Mouse (Mus musculus) hindbrain, postnatal 0 days (tissue): ENCODE results near the gene Hsd17b12. TPM values are rescaled to one million over a fixed set of nuclear protein-coding genes. Genes with fewer than 3 reads are reported as not detected.

Source experiments
- ATAC-seq: fragments of 200-750 bp; cut with Nextera tagmentation; 2 replicates; pipeline ENCODE4 v1.8.0; 2017; ENCODE audit warnings: mild to moderate bottlenecking, moderate TSS enrichment, moderate library complexity
- DNase-seq: peaks from one replicate; pipeline ENCODE4 v3.0.0-alpha.2; 2015; ENCODE audit warnings: low spot score
- H3K27ac ChIP-seq: fragments of 300-500 bp; sonication (generic); 2 replicates; pipeline ENCODE4 v1.5.1; 2014; ENCODE audit warnings: mild to moderate bottlenecking
- H3K27me3 ChIP-seq: fragments of 300-500 bp; sonication (generic); 2 replicates; pipeline ENCODE4 v1.6.1; 2014; ENCODE audit warnings: low read length, mixed read lengths; ENCODE audit not compliant: insufficient read depth
- H3K36me3 ChIP-seq: fragments of 300-500 bp; sonication (generic); 2 replicates; pipeline ENCODE4 v1.6.1; 2014; ENCODE audit warnings: low read length, mixed read lengths; ENCODE audit not compliant: insufficient read depth
- H3K4me1 ChIP-seq: fragments of 300-500 bp; sonication (generic); 2 replicates; pipeline ENCODE4 v1.6.1; 2014; ENCODE audit warnings: antibody characterized with exemption, low read length, mixed read lengths; ENCODE audit not compliant: insufficient read depth
- H3K4me2 ChIP-seq: fragments of 300-500 bp; sonication (generic); 2 replicates; pipeline ENCODE4 v1.6.1; 2014; ENCODE audit warnings: low read depth, mild to moderate bottlenecking, low read length, moderate library complexity, mixed read lengths
- H3K4me3 ChIP-seq: fragments of 300-500 bp; sonication (generic); 2 replicates; pipeline ENCODE4 v1.5.1; 2014; ENCODE audit warnings: low read length
- H3K9ac ChIP-seq: fragments of 300-500 bp; sonication (generic); replicated peaks from 2 replicates; pipeline ENCODE4 v1.6.1; 2014; ENCODE audit warnings: mild to moderate bottlenecking, low read length, moderate library complexity, mixed read lengths
- H3K9me3 ChIP-seq: fragments of 300-500 bp; sonication (generic); 2 replicates; pipeline ENCODE4 v1.6.1; 2016; ENCODE audit warnings: low read length, mixed read lengths
- CTCF ChIP-seq: IDR thresholded peaks from 2 replicates; pipeline ENCODE4 v1.5.1; 2016; ENCODE audit warnings: antibody characterized with exemption, control low read depth, low read depth
- WGBS: fragments of 180-500 bp; shearing (Covaris S2); extraction: QIAGEN DNeasy Blood & Tissue Kit; methylation state at CpG from one replicate; pipeline ENCODE4 v1.1.7; 2014; 5-methylcytosine and 5-hydroxymethylcytosine counted together
- polyA plus RNA-seq: library from polyadenylated mRNA; unstranded; fragments of >200 nt; fragmentation: Nextera tagmentation; extraction: Ambion mirVana; gene quantifications from 2 replicates; pipeline ENCODE4 v1.2.1, GENCODE M21; 2015
- total RNA-seq: library from RNA; depleted of rRNA; stranded (reverse); fragments of >200 nt; gene quantifications from 2 replicates; pipeline ENCODE4 v1.2.3, GENCODE M21; 2014

Gene Hsd17b12
- total and polyA plus RNA-seq, 2 experiments from 2014 or later, result 50.9 to 154 TPM

DNA sequence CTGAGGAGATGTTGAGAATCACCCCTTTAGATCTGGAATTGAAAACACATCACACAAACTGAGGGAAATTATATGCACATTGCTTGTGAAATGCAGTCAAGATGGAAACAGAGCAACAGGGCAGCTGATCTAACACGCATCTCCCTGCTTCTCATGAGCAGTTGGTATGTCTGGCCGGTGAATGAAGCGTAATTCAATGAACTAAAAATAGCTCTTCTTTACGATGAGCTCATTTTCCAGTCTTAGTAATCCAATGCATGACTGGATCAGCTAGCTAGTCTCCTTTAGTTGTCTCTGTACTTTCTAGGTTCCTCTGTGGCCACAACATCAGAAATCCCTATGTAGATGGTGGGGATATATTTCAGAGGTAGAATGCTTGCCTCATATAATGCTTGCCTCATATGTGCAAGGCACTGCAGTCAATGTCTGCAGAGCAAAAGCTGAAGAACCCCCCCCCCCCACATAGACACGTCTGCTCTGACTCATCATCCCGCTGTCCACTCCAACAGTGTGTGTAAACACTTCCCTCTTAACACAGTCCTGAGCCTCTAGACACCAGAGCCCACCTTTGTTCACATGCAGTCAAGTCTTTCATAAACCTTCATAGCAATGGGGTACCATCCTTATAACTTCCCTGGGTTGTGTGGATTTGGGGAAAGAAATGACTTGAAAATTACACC, 112.2 kb downstream of the Hsd17b12 start:
- H3K9ac ChIP-seq, result no peak overlapping the region
- H3K27me3 ChIP-seq, result no peaks in the 10 kb centered on the region
- ATAC-seq (0 out of 2 replicates have a peak, but pooled peaks have one; percentile 28), DNase-seq (peak; percentile 48)
- no peaks in the 10 kb centered on the region for H3K9me3 ChIP-seq
- H3K4me2 ChIP-seq, result no peak overlapping the region
- WGBS, result 59% methylated on average over 6 of the region's 6 CpGs
- H3K27ac ChIP-seq, result peak overlapping the region; percentile 17; the same call in 1 of the 2 replicates
- no peak for TF ChIP-seq CTCF
- peaks cover 25% of the 10 kb centered on the region for H3K4me1 ChIP-seq
- H3K36me3 ChIP-seq, result no peaks in the 10 kb centered on the region
- no peak overlapping the region for H3K4me3 ChIP-seq

DNA sequence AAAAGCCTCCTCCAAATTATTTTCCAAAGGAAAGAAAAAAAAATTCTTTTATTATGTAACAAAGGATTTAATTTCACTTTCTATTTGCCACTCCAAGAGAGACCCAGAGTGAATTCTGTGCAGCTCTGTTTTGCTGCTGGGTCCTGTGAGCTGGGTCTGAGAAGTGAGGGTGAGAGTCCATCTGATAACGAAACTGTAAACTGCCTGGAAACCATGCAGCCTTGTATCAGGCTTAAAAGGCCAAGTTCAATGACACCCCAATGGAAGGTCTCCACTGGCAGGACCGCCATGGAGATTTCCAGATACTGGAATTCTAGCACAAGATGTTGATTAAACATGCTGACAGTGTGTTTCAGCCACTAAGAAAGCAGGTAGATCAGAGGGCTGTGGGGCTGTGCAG, 113.6 kb downstream of the Hsd17b12 start:
- 72% methylated on average over 2 of the region's 2 CpGs for WGBS
- peak overlapping the region; percentile 58; the same call in 1 of the 2 replicates for H3K27ac ChIP-seq
- H3K4me1 ChIP-seq, result peaks cover 16% of the 10 kb centered on the region
- H3K9ac ChIP-seq, result no peak overlapping the region
- ATAC-seq, result no peak
- DNase-seq, result no peak
- H3K27me3 ChIP-seq, result no peaks in the 10 kb centered on the region
- no peak overlapping the region for H3K4me2 ChIP-seq
- no peak for TF ChIP-seq CTCF
- H3K4me3 ChIP-seq, result no peak overlapping the region
- H3K36me3 ChIP-seq, result no peaks in the 10 kb centered on the region
- H3K9me3 ChIP-seq, result no peaks in the 10 kb centered on the region

GRCm38 (mm10) chr2:94043662-94044061, 114.1 kb downstream of the Hsd17b12 start:
- Histone ChIP-seq H3K4me1 (peaks cover 11% of the 10 kb centered on the region), H3K9me3 (no peaks in the 10 kb centered on the region)

DNA sequence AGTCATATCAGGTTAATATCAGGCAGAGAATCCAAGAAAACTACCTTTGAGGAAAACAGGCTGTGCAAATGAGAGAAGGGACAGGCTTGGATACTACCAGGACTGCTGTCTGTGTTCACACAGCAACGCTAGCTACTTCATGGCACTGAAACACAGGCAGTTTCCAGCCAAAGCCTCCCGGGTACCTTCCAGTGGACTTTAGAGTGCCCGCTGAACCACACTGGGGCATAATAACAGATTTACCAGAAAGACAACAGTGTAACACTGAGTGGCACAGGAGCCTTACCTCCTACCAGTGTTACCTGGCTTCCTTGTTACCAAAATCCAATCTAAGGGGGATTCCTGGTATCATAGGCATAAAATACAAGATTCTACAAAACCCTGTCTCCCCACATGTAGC, 115.3 kb downstream of the Hsd17b12 start:
- Histone ChIP-seq H3K4me2 (no peak overlapping the region), H3K27ac (no peak overlapping the region), H3K4me1 (peaks cover 4% of the 10 kb centered on the region; the same call in 1 of the 2 replicates), H3K27me3 (no peaks in the 10 kb centered on the region), H3K9me3 (no peaks in the 10 kb centered on the region), H3K4me3 (no peak overlapping the region), H3K36me3 (no peaks in the 10 kb centered on the region), H3K9ac (no peak overlapping the region)
- no peak for ATAC-seq
- 89% methylated on average over 3 of the region's 3 CpGs for WGBS
- TF ChIP-seq CTCF, result no peak
- DNase-seq, result no peak

More at GRCm38 (mm10) chr2:94043662-94044061, 114.1 kb downstream of the Hsd17b12 start:
- no peak for TF ChIP-seq CTCF
- no peak overlapping the region for H3K9ac ChIP-seq
- no peak overlapping the region for H3K4me3 ChIP-seq
- ATAC-seq (peak; percentile 76), DNase-seq (peak; percentile 79)
- WGBS, result 26% methylated on average over 5 of the region's 5 CpGs
- H3K4me2 ChIP-seq, result no peak overlapping the region
- no peaks in the 10 kb centered on the region for H3K36me3 ChIP-seq
- no peak overlapping the region for H3K27ac ChIP-seq
- H3K27me3 ChIP-seq, result no peaks in the 10 kb centered on the region

DNA sequence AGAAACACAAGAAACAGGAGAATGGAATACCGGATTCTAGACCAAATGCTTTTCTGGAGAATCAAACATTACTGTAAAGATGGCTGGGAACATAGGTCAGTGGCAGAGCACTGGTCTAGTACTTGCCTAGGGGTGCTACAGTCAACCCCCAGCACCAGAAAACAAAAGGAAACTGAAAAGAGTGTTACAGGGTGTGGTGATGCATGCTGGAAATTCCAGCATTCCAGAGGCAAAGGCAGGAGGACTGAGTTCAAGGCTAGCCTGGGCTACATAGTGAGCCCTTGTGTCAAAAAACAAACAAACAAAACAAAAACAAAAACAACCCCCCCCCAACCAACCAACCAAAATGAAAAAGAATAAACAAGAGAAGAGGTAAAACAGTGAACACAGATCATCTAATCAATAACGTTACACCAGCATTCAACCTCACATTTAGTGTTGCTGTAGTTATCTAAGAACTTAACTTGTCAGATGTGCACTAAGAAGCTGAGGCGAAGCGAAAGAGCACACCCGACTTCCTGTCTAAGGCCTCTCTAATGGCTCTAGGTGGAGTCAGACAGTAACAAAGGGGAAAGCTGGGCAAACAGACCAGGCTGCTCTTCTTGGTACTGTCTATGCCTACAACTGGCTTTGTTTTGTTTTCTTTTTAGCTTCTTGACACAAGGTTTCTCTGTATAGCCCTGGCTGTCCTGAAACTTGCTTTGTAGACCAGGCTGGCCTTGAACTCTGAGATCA, 117.2 kb downstream of the Hsd17b12 start:
- TF ChIP-seq CTCF, result no peak
- Histone ChIP-seq H3K27me3 (no peaks in the 10 kb centered on the region), H3K27ac (no peak overlapping the region), H3K9ac (no peak overlapping the region), H3K9me3 (no peaks in the 10 kb centered on the region), H3K36me3 (no peaks in the 10 kb centered on the region), H3K4me3 (no peak overlapping the region), H3K4me1 (peaks cover 4% of the 10 kb centered on the region; the same call in 1 of the 2 replicates), H3K4me2 (no peak overlapping the region)
- 90% methylated on average over 5 of the region's 5 CpGs for WGBS
- no peak for ATAC-seq
- DNase-seq, result no peak

DNA sequence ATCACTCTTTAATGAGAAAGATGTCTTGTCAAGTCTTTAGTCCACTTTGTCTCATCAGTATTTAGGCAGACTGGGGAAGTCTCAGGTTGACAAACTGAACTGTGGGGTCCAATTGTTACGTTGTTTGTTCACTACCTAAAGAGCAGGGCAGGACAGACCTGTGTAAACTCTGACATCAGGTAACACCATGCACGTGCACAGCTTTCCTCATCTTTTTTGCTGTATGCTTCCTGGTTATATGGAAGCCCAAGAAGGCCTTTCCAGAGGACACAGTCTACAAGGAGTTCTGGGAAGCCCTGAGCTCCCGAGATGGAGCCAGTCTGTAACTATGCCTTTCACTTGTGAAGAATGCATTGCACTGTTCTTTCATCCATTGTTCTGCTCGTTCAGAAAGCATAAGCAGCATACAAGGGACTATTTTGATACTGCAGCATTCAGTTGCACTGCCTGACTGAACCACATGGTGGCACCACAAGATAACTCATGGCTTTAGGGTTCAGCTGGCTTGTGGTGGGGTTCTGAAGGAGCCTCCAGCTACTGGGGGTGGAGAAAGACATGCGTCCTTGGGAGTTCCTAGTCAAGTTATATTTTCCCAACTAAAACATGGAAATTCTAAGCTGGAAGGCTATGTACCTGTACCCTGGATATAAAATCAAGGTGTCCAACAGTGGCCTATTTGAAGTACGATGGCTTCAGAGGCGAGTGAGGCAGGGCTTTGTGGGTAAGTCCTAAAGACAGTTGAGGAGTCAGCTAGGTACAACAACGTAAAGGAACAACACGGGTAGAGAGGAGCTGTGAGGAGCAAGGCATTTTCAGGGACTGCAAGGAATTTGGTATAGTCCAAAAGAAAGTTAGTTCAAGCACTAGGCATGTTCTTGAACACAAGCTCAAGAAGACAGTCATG, 122.1 kb downstream of the Hsd17b12 start:
- Histone ChIP-seq H3K9me3 (no peaks in the 10 kb centered on the region), H3K4me2 (no peak overlapping the region), H3K27ac (no peak overlapping the region), H3K27me3 (no peaks in the 10 kb centered on the region), H3K9ac (no peak overlapping the region), H3K4me1 (no peaks in the 10 kb centered on the region), H3K36me3 (peaks cover 15% of the 10 kb centered on the region), H3K4me3 (no peak overlapping the region)
- DNase-seq (peak; percentile 90), ATAC-seq (peak; percentile 91)
- 62% methylated on average over 9 of the region's 9 CpGs for WGBS
- peak; percentile 96 for TF ChIP-seq CTCF
